Mouse (Mus musculus): Measurements from ENCODE around the gene Irf4.

GRCm38 (mm10) chr13:30741172-30741571 is 7.9 kb upstream of the Irf4 start:
- TF ChIP-seq POLR2A (IDR thresholded peaks at IDR 0.05; ENCODE audit: borderline replicate concordance, extremely low read depth, low read depth, low read length): no peak
- no peak for TF ChIP-seq CTCF (IDR thresholded peaks at IDR 0.05; ENCODE audit: insufficient read depth, low read length)

Measured in lung, adult 2 months (tissue).